Mouse (Mus musculus) thymus, adult 2 months (tissue): ENCODE data around the gene Olfr193.
"Not testable (repeated sequence)": the region's sequence is repeated elsewhere in the genome, so short reads cannot be mapped to it uniquely, and the experiment has no call there.

Experiments used
- CTCF ChIP-seq: fragments of 200-500 bp; IDR thresholded peaks from 2 replicates; pipeline ENCODE4 v1.5.1; 2012; ENCODE audit warnings: mild to moderate bottlenecking, control low read depth, low read length, moderate library complexity, borderline replicate concordance; ENCODE audit not compliant: control insufficient read depth, poor library complexity, insufficient read depth; ENCODE audit errors: extremely low read depth
- POLR2A ChIP-seq: fragments of 200-500 bp; IDR thresholded peaks from 2 replicates; pipeline ENCODE4 v1.6.1; 2012; ENCODE audit warnings: mild to moderate bottlenecking, low read length, control low read depth, moderate library complexity; ENCODE audit not compliant: control insufficient read depth, poor library complexity, insufficient read depth; ENCODE audit errors: extremely low read depth

DNA sequence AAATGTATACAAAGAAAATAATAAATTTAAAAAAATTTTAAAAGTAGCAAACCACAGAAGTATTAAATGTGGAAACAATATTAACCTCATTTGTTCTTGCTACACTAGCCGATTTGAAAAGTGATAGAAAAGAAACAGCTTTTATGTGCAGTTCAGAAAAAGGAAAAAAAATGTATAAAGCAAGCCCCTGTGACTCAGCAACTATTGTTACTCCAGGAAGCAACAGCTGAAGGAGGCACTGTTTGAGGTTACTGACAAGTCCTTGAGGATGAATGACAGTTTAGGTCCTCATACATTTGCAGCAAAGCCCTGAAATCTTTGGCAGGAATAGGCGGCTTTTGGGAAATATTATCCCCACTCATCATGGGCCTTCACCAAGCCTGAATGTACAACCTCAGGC is 30.6 kb downstream of the Olfr193 start:
- TF ChIP-seq POLR2A, CTCF: not testable (repeated sequence)
